Mouse (Mus musculus) layer of hippocampus, postnatal 10 days (tissue): ENCODE measurements at regions not wholly inside any gene's neighbourhood (a gene's known extent, or its start where the extent isn't known, plus 50 kb on each side); places are given as distances from the start of the nearest gene placed in this dataset.
A peak's percentile ranks its signal among the peaks of the same experiment; 100 is the strongest.

Experiments
- DNase-seq, 2 experiments: peaks; one replicate each; pipeline ENCODE4 v3.0.0; 2021; ENCODE audit warnings: low spot score in 2 of 2

DNA sequence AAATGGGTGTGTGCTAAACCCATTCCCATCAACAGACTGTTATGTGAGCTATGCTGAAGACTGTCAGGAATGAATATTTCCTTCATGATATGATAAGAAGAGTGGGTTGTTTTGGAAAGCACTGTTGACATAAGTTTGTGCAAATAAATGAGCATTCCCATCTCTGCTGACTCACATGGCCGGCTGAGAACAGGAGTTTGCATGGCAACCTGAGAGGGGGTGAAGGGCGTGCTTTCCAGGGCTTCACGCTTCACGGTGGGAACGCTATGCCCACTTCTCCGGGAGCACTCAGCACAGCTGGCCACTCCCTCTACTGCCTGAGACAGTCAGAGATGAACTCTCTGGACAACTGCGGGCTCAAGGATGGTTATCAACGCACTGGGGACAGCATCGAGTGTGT, 348.9 kb upstream of the Slc24a5 start:
- DNase-seq: no peak

DNA sequence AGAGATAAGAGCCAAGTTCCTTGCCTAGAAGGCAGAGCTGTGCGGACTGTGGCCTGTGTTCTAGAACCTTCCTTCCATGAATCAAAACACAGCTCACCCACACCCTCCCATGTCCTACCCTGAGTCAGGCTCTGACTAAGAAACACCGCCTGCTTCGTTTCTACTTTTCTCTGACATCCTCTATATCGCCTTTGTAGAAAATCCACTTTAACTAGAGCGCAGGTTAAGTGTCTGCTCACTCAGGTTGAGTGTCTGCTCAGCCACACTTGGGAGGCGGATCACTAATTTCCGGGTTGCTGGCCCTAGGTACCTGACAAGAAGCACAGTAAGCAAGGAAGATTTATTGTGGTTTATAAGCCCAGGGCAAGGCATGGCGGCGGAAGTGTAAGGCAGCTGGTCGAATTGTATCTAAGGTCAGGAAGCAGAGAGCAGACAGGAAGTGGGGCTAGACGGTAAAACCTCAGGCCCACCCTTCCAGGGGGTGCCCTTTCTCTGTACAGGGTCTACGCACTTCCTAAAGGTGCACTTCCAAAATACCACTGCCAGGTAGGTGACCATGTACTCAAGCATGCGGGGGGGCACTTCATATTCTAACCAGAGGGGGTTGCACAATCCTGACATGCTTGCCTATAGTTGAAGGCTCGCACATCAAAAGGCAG, 348.0 kb upstream of the Slc24a5 start:
- DNase-seq: no peak

DNA sequence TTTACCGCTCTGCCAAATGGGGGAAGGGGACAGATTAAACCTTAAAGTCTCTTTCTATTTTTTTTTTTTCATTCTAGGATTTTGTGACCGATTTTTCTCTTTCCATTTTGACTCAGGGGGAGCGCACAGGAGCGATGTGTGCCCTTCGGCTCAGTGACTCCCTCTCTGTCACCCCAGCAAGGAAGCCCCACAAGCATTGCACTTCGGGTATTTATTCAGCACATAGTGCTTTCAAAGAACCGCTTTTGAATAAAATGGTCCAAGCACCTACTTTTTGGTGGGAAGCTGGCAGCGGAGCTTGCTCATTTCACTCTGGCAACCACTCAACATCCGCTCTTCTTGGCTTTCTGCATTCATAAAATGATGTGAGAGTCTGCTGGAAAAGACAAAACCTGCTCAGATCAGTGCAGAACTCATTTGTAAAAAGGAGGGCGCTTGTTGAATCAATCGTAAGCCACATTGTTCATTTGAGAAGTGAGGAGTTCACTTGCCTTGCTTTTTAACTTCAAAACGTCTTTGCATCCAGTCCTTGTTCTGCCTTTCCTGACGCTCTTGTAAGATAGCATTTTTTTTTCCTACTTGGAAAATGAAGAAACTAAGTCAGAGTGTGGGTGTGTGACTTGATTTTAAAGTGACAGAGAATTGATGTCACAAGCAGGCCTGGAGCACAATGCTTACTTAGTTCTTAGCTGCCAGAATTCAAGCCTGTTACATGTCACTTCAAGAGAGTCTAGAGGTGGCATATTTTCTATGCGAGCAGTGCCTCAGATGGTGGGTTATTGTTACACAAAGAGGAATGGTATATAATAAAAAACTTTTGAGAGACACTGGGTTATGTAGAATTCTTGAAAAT, 347.1 kb upstream of the Slc24a5 start:
- DNase-seq: peak; percentile 51 to 62

DNA sequence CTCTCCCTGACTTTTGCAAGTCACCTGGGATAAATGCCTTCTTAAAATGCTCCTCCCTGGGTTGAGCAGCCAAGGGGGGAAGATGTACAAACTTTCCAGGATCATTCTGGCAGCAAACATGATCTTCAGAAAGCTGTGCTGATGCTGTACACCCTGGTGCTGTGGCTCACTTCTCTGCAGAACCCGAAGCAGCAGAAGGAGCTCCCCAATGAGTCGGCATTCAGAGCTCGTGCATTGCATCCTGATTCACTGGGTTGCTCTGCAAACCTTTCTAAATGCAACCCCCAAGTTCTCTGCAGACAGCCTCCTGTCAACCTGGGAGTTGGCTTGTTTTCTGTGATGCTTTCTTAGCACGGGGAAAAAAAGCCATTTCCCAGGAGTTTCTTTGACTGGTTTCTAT, 343.8 kb upstream of the Slc24a5 start:
- no peak for DNase-seq

DNA sequence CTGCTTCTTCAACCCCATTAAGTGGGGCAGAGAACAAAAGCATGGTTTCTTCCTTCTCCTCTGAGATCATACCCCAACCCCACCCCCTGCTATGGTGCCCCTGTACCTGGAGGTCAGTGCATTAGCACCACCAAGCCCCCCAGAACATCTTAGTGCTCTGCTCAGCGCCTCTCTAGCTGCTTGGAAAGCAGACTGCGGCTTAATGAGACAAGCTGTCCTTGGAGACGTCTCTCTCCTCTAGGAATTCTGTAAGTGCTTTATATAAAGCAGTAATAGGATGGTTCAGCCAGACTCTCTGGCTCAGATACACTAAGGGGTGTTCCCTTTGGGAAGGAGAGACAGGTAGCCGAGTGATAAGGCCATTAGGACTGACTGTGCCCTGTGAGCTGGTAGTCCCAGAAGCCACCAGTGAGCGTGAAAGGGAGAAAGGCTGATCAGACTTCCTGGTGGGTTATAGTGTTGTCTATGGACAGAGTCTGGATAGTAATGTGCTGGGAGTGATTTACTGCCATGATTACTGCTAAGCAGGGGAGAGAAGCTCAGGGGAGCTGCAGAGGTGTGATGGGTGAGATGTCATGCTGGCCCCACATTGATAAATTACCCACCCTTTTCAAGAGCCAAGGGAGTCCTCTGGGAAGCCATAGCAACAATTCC, 343.0 kb upstream of the Slc24a5 start:
- no peak for DNase-seq

DNA sequence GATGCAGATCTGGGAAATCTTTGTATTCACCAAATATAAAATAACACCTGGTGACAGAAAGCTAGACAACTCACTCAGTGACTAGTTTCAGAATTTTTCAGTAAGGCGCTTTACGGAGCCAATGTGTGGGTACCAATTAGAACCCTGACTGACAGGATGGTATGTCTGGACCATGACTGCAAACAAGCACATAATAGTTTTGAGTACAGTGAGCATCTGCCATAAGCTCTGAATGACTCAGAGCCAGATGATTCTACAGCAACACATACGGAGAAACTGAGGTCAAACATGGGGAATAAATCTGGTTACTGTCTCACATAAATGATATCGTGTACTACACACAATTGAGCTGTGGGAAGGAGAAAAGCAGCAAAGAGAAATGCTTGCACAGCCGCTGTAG, 339.9 kb upstream of the Slc24a5 start:
- no peak for DNase-seq

DNA sequence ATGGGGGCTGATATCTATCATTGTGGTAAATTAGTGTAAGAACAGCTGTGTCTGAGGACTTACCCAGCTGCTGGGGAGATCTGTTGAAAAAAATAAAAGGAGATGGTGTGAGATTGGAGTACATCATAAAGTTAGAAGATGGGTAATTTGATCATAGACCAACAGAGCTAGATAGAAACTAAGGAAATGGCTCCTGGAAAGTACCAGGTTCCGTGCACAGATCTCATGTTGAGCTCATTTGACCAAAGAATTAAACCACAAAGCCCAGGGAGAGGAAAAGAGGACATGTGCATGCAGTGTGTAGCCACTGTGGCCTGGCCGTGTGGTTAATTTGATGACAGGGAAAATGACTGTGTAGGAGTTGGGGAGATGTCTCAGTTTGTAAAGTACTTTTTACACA, 335.3 kb upstream of the Slc24a5 start:
- DNase-seq: no peak

DNA sequence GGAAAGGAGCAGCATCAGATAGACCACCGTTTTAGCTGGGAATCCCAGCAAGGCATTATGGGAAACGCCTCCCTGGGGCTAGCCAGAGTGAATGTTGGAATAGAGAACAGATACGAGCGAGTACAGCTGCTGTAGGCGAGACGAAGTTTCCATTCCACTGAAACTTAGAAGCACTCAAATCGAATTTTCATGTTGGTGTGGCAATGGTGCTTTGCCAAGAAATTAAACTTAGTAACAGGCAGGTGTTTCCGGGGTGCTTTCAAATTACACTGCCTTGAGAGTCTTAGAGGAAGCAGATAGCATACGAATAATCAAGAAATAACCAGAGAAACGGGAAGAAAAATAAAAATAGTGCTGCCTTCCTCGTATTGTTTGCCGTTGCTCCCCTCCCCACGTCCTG, 327.1 kb upstream of the Slc24a5 start:
- DNase-seq: no peak

DNA sequence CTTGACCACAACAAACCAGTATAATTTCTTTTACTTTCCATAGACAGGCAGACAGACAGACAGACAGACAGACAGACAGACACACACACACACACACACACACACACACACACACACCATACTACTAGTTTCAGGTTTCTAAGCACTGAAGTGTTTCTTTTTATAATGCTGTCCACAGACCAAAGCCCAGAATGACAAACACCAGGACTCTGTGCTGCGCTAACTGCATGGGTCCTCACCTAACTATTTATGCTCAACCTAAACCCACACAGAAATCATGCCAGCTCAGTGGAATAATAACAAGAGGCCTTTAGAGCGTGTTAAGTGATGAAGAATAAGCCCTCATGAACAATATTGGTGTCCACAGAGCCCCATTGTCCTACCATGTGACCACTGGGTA, 325.0 kb upstream of the Slc24a5 start:
- DNase-seq: no peak

DNA sequence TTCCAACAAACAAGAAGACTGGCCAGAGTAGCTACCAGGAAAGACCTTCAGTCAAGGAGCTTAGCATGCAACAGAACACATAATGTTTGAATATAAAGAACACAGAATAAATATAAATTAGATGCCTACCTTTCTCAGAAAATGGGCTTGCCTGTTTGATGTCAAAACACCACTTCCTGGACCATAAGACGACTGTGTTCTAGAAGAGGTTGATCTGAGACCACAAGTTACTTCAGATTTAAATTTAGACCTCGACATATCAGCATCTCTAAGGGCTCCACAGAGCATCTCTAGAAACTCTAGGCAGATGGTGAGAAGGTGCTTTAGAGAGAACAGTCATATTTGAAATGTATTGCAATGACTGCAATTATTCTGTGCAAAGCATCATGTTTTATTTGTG, 322.9 kb upstream of the Slc24a5 start:
- DNase-seq: no peak

DNA sequence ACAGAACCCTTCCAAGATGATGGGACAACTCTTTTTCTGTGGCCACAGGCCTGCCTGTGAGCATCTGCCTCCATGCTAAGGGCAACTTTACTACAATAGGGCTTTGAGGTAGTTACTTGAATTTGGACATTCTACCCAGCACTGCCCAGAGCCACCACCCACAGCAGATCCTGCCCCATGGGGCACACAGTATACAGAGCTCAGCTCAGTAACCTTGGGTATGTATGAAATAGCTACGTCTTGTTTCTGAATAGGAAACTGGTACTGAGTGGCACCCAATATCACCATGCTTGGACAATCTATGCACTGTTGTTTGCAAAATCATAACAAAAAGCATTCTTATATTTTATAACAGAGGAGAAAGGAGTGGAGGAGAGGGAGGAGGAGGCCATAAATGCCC, 320.8 kb upstream of the Slc24a5 start:
- DNase-seq: no peak

DNA sequence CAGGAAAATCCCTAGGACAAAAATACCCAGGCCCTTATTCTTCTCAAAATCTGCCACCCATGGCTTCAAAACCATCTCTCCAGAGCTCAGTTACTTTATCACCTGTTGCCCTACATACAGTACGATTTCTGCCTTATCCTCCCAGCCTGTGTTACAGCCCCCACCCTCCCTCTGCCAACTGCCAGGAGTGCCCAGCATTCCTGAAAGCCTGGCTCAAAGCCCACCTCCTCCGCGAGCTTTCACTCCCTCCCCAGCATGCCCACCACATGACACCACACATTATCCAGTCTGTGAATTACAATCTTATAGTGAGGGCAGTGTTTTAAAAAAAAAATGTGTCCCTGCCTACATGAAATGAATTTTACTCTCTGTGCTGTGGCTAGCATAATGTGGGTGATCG, 320.3 kb upstream of the Slc24a5 start:
- DNase-seq: peak; percentile 44 to 55

DNA sequence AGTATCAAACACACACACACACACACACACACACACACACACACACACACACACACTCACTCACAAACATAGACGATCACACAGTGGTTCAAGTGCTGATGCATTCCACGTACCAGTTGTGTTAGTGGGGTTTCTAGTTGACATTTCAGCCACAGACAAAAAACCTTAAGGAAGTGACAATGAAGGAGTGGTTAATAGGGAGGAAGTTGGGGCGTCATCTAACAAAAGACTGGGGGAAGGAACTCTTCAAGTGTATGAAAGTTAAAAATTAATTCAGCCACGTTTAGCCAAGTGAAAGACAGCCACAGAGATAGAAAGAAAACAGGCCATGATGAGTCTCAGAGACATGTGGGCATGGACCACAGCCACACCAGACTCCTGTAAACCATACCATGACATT, 316.1 kb upstream of the Slc24a5 start:
- no peak for DNase-seq

DNA sequence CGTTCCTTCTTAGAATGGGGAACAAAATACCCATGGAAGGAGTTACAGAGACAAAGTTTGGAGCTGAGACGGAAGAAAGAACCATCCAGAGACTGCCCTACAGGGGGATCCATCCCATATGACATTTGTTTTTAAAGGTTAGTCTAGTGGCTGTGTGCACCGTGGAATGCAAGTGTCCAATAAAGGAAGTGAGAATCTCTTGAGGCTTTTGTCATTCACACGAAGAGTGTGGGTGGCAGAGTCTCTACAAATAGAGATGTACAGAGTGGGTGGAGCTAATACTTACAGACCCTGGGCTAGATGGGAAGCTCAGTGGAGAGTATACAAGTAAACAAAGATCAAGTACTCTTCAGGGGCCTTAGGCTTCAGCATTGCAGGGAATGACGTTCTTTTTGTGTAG, 314.2 kb upstream of the Slc24a5 start:
- DNase-seq: no peak

DNA sequence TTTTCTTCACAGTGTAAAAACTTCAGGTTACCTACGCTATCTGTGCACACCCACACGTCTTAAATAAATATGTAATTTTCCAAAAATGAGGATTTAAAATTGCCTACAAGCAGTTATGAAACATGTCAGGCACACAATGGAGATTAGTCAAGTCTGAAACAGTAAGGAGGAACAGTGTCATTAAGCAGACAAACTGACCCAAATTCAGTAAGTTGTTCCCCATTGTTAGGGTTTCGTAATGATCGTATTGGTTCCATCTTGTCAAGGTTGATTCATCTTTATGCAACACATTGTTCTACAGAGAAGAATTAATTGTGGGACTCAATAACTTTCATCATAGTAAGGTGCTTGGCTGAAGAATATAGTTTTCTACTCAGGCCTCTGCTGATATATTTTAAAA, 312.7 kb upstream of the Slc24a5 start:
- no peak for DNase-seq

DNA sequence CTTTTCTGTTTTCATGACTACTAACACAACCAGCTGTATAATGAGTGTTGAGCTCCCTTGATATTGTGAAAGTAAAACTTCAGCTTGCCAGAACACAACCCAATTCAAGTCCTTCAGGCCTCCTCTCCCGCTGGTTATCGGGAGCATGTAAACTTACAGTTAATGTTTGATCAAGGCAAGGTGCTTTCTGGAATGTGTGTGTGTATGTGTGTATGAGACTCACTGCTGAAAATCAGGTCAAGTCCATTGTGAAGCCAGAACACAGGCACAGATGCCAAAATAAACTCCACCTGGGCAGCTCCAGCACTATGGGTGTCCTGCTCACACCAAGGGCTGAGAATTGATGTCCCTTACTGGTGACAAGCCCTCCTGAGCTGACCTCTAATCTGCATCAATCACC, 308.9 kb upstream of the Slc24a5 start:
- DNase-seq: no peak

DNA sequence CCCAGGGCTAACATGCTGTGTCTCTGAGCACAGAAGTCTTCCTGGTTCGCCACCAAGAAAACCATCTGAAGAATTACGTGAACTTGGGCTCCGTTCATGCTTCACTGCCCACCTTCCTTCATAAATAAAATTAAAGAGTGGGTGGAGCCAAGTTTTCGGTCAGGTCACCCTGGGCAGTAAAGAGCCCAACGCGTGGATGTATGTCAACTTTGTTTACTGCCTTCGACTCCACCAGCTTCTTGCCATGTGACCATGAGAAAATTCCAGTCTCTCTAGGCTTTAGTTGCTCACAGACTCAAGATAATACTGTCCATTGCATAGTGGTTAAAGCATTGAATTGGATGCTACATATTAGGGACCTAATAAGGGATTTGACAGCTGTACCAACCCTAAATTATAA, 304.3 kb upstream of the Slc24a5 start:
- DNase-seq: no peak

DNA sequence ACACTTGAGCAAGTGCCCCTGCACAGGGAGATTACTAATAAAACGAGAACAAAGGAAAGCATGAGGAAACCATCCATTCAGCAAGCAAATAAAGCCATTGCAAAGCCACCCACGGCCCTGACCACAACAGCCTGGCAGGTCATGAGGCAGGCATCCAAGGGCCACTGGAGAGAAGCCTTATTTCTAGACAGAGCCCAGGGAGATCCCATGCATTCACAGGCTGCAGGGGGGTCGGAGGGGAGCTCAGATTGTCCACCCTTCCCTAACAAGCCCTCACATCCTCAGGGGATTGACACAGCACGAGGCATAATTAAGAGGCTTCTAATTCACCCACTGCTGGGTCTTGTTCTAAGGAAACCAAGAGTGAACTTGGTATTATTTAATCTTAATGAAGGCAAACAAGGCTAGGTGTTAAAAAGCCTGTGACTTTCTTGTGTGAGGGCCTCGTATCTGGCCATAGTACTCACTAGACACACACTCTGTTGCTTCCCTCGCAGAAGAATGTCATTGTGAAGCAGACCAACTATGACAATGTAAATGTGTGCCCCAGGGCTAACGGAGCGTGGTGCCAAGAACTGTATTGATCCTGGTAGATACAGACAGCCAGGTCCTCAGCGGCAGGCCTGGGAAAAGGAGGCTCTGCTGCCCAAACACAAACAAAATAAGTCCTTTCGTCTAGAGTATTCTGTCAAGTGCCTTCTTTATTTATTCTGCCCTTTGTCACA, 303.6 kb upstream of the Slc24a5 start:
- no peak for DNase-seq

DNA sequence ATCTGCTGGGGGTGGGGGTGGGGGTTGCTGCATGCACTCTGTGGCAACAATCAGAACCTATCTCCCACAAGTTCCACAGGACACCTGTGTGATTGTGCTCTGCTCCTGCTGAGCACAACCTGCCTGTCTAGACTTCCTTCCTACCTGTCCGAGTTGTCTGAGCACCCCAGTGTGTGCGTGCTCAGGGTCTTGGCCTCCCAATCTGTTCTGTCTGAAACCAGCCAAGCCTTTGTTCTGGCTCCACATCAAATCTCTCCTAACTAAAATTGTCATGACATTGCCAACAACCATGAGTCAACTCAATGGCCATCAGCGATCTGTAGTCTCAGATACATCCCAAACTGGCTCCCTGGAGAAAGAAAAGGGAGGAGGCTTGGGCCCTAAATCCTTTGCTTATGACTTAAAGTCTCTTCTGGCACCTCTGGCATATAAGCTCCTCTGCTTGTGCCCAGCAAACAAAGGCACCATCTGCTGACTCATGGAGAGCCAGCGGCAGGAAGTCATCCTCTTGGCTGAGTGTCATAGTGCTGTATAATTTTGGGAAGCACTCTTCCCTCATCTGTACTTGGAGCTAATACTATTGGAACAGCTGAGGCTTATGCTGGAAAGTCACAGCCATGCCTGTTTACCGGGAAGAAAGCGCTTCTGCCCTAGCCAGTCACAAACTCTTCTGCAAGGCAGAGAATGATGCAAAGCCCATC, 298.5 kb upstream of the Slc24a5 start:
- DNase-seq: no peak

DNA sequence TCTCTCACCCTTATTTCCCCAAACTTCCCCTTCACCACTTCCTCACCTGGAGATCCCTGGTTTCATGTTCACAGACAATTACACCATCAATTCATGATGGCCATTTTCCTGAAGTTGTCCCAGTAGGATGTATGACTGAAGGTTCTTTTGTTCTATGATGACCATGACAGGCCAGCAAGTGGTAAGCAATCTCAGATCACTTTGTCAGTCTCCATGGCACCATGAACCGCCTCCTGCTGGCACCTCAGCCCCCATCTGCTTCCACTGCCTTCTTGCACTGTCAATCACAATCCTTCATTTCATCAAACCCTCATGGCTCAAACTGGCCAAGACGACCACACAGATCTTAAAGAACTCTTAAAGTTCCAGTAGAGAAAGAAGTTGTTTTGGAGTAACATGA, 297.9 kb upstream of the Slc24a5 start:
- DNase-seq: no peak

DNA sequence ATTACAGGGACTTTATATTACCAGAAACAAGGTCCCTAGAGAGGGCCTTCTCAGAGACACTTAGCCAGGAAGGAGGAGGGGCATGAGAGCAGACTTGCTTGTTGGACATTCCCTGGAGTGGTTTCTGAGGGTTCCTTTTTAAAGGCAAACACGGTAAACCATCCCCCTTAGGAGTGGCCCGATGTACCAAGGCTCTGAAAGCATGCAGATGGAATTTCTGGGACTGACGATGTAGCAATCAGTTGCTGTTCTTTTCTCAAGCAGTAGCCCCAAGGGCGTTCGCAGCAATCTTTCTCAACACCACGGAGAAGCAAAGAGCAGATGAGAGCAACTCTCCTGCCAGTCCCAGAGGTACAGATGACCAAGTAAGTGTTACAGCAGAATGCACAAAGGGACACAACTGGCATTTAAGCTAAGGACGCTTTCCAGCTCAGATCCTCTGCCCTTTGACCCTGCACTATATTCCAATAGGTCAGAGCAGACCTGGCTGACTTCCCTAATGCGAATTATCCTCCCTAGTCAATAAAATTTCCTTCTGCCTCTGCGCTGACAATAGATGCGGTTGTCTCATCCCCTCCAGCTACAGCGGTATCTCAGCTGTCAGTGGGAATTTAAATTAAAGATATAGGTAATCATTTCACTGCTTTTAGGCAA, 295.7 kb upstream of the Slc24a5 start:
- DNase-seq: no peak
